Mouse (Mus musculus) urinary bladder, adult 2 months (tissue): Measurements from ENCODE around the gene Iqce. TPM values are rescaled to one million over a fixed set of nuclear protein-coding genes. Genes with fewer than 3 reads are reported as not detected.

Source experiments
- DNase-seq: peaks from one replicate; pipeline ENCODE4 v3.0.0; 2022; ENCODE audit warnings: low spot score
- polyA plus RNA-seq: library from polyadenylated mRNA; depleted of rRNA; stranded (reverse); fragments of >200 nt; gene quantifications from 2 replicates; pipeline ENCODE4 v1.2.3, GENCODE M21; 2012; rRNA removed

Iqce gene
- polyA plus RNA-seq: 21.0 and 24.3 TPM in 2 replicates

- peak; percentile 92 for DNase-seq
Observed at GRCm38 (mm10) chr5:140702103-140702513, at the start of gene Iqce. Gene Iqce, minus strand, starts transcription at chr5:140702378.

DNA sequence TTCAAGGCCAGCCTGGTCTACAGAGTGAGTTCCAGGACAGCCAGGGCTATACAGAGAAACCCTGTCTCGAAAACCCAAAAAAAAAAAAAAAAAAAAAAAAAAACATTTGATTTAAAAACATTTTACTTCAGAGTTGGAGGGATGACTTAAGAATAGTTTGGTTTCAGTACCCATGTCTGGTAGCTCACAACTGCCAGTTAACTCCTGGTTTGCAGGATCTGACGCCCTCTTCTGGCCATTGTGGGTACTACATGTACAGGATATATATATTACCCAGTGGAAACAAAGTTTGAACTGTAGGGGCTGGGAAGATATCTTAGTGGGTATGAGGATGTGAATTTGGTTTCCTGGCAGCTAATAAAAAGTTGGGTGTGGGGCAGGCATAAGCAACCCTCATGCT, 48.7 kb upstream of the Iqce start:
- no peak for DNase-seq

DNA sequence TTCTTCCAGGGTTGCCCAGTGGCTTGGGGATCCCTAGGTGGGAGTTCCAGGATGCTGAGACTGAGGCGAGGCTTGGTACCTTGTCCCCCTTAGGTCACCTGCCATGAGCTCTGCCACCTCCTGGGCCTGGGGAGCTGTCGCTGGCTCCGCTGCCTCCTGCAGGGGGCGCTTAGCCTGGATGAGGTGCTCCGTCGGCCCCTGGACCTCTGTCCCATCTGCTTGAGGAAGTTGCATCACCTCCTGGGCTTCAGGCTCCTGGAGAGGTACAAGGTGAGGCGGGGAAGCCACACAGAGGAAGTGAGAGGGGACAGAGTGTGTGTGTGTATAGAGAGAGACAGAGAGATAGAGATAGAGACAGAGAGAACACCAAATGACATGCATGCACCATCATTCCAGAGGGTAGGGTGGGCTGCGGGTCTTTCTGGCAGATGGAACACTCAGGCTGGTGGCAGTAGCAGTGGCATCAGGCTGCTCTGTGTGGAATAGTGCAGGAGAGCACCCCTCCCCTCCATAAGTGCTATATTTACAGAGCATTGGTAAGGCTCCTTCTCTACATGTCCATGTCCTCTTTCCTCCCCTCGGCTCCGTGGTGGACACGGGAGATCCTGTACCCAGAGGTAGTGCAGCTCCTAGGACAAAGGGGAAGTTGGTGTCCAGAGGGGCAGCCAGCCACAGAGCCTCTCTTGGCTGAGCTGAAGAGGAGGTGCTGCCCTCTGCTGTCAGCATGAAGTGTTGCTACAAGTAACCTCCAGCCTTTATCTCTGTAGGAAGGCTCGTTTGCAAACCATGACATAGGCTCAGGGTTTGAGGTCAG, 47.1 kb upstream of the Iqce start:
- peak; percentile 54 for DNase-seq

DNA sequence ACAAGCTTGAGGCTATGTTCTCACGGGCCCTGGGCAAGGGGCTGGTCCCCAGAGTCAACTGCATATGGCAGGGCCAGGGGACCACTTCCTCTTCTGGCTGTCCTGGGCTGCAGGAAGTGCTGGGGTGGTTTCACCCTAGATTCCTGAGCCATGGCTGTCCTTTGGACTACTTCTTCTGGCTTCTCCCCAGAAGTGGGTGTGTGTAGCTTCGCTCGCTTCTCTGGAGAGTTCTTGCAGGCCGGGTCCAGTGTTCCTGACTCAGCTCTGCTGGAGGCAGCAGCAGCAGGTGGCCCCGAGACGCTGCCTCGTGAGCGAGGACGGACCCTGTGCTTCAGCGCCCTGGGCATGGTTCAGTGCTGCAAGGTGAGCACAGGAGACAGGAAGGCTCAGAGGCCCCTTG, 46.2 kb upstream of the Iqce start:
- no peak for DNase-seq

GRCm38 (mm10) chr5:140743706-140744131, 41.5 kb upstream of the Iqce start:
- DNase-seq: no peak

DNA sequence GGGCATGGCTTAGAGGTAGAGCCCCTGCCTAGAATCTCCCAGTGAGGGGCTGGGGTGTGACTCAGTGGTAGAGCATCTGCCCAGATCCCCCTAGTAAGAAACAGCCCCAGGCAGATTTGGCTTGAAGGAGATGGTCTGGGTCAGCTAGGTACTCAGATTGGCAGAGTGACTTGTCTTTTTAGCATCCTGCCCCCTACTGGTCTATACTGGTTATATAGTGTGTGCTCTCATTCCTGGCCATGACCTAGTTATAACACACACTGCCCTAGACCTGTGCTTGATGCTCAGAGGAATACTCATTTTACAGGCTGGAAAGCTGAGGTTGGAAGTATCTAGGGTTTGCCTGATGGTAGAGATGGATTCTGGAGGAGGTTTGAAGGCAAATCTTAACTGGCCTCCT, 39.7 kb upstream of the Iqce start:
- DNase-seq: no peak

- DNase-seq: no peak
Observed at GRCm38 (mm10) chr5:140741040-140741439, 38.9 kb upstream of the Iqce start.

GRCm38 (mm10) chr5:140739813-140740212, 37.6 kb upstream of the Iqce start:
- DNase-seq: no peak

GRCm38 (mm10) chr5:140736166-140736565, 34.0 kb upstream of the Iqce start:
- DNase-seq: no peak

DNA sequence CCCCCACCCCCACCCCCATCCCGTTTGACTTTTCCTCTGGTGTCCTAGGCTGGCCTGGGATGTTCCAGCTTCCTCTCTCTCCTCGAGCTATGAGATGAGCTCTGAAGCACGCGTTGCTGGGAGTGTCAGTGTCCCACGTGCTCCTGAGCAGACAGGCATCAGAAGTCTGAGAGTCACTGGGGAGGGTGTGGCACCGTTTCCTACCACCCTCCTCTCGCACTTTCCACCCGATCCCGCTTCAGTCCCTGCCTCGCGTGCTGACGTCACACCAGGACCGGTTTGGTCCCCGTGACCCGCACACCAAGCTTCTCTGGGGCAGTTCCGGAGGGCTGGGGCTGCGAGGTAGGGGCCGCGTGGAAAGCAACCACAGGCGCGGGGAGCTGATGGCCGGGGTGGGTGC, 33.1 kb upstream of the Iqce start:
- DNase-seq: no peak

- no peak for DNase-seq
Observed at GRCm38 (mm10) chr5:140733336-140733735, 31.2 kb upstream of the Iqce start.

DNA sequence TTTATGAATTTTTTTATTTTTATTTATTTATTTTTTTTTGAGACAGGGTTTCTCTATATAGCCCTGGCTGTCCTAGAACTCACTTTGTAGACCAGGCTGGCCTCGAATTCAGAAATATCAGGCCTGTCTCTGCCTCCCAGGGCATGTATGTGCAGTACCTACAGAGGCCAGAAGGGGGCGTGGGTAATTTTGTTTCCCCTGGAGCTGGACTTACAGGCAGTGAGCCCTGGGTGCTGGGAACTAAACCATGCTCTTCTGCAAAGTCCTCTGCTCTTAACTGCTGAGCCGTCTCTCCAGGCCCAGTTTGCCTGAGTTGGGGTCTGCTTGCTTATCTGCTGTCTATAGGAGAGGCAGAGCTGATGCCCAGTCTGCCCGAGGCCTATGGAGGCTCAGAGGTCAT, 30.0 kb upstream of the Iqce start:
- no peak for DNase-seq

DNA sequence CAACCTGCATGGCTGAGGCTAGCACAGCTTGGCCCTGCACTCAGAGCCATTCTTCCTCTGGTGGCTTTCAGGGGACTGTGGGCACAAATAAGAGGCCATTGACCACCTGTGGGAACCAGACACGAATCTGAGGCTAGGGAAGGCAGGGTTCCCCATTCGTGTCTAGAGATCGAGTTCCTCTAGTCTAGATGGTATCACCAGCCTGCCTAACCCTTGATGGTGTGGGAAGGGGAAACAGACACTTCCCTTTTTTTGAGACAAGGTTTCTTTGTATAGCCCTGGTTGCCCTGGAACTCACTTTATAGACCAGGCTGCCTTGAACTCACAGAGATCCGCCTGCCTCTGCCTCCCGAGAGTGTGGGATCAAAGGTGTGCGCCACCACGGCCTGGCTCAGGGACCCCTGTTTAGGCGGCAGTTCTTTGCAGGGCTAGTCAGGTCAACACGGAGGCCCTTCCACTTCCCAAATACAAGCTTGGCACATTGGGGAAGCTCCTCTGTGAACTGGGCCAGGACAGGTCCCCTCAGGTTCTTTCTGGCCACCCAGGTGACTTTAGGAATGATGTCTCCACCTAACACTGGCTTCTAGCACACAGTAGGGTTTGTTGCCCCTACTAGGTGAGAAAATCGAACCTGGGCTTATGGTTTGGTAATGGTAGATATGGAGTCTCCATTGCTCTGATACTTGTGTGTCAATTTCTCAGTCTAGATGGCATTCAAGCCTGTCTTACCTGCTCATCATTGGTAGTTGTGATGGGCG, 29.0 kb upstream of the Iqce start:
- no peak for DNase-seq

GRCm38 (mm10) chr5:140726946-140727740, 25.0 kb upstream of the Iqce start:
- DNase-seq: no peak

DNA sequence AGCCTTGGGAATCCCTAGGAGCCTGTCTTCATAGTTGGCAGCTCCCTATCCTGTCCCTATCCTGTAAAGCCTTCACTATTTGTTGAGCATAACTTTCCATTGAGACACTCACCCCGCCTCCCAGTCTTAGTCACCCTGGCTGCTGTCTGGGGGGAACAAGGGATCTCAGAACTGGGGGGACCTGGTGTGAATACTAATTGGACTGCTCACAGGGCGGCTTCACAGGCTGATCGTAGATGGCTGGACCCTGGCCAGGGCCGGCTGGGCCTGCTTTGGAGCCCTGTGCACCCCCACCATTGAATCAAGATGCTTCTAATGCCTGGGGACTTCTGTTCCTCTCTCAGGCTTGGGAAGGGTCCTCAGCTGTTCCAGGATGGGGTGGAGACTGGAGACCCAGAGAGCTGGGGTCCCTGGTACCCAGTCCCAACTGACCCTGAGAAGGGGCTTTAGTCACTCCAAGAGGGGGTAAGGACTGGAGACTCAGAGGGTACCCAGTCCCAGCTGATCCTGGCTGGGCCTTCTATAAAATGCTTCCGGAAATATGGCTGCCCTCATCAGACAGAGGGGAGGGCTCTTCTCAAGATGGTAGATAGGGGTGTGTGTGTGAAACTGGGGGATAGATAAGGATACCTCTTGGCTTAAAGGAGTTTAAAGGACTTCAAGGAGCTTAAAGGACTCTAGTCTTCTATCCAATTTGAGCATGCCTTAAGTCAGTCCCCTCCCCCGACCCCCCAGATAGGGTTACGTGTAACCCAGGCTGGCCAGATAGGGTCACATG, 24.1 kb upstream of the Iqce start:
- no peak for DNase-seq

GRCm38 (mm10) chr5:140723822-140724221, 21.6 kb upstream of the Iqce start, which contains the start of gene Amz1:
Gene Amz1, plus strand, starts transcription at chr5:140724127.
- no peak for DNase-seq

GRCm38 (mm10) chr5:140722121-140722520, 19.9 kb upstream of the Iqce start:
- no peak for DNase-seq

- DNase-seq: no peak
Observed at GRCm38 (mm10) chr5:140720773-140721172, 18.6 kb upstream of the Iqce start.

- no peak for DNase-seq
Observed at GRCm38 (mm10) chr5:140711040-140711439, 8.9 kb upstream of the Iqce start.

GRCm38 (mm10) chr5:140710315-140710714, 8.1 kb upstream of the Iqce start:
- no peak for DNase-seq

DNA sequence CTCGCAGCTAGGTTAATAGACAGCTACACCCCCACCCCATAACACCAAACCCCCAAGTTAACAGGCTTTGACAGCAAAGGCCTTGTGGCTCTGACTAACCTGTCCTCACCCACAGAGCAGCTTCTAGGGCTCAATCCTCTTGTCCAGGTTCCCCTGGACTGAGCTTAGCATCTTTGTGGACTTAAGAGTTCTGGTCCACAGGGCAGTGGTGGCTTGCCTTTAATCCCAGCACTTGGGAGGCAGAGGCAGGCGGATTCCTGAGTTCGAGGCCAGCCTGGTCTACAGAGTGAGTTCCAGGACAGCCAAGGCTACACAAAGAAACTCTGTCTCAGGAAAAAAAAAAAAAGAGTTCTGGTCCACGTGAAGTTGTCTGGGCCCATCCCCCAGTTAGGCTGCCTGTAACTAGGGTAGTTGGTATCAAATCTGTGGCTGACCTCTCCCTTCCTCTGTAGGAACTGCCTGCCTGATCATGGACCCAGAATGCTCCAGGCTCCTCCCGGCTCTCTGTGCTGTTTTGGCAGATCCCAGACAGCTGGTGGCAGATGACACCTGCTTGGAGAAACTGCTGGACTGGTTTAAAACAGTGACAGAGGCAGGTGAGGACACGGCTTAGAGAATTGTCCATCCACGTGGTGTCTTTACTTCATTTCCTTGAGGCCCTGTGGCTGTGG, 3.5 kb upstream of the Iqce start:
- DNase-seq: no peak
